Mouse (Mus musculus): ENCODE data around the gene Ccdc189. TPM values are rescaled to one million over a fixed set of nuclear protein-coding genes. Genes with fewer than 3 reads are reported as not detected.
A peak's percentile ranks its signal among the peaks of the same experiment; 100 is the strongest.

Ccdc189 gene
- total RNA-seq (2012; rRNA removed) (3.6 and 6.9 TPM in 2 replicates), polyA plus RNA-seq (2012; ENCODE audit: insufficient read depth in 1 of 2, insufficient read length in 2 of 2, low read depth in 1 of 2, low replicate concordance in 2 of 2, missing spikeins in 1 of 2) (1 to 10 TPM in 1 of 2 experiments, not detected in 1; 4.2 TPM)

DNA sequence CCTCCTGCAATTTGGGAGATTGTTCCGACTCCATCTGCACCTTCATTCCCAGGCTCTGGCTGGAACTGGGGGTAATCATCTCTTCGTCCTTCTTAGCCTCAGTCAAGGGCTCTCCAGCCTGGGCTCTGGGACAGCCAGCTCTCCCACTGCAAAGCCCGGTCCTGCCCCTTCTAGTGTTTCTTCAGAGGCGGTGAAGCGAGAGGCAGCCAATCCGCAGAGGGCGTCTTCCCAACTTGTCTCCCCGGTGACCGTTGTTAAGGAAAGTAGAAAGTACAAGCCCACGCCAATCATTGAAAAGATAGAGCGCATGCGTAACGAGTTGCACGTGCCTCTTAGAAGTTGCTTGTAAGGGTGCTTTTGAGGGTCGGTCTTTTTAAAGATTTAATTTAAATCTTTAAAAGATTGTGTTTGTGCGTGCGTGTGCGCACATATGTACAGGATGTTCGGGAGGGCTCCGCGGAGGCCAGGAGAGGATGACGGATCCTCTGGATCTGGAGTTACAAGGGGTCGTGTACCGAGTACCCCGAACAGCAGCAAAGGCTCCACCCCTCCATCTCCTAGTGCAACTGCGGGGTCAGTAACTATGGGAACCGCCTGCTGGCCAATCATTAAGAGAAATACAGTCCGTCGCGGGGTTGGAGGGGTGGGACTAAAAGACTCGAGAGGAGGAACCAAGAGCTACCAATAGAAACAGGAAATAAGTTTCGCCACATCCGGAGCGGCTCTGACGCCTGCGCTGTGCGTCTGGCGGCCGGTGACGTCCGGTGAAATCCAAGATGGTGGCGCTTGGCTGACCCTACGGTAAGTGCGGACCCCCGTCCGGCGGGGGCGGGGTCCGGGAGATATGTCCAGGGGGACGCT is at the start of gene Ccdc189, which contains the start of gene Rnf40:
Gene Ccdc189 (minus strand): TSS at position 585 of the 861 bp plus-strand sequence.
Gene Rnf40 (plus strand): TSS at position 757 of the 861 bp plus-strand sequence.
- H3K27me3 ChIP-seq (ENCODE audit: control insufficient read depth in 1 of 2, insufficient read depth in 2 of 2, low read length in 2 of 2), result no peaks in the 10 kb centered on the region
- H3K4me1 ChIP-seq (ENCODE audit: control insufficient read depth in 1 of 2, insufficient read depth in 2 of 2, low read length in 2 of 2), result peaks cover 6 to 33% of the 10 kb centered on the region in 2 experiments; a peak in 3 of 4 replicates
- no peaks in the 10 kb centered on the region for H3K9me3 ChIP-seq (replicated peaks; ENCODE audit: insufficient read depth, low read length)
- peak; percentile 99 for DNase-seq (ENCODE audit: low read depth, low spot score)
- H3K9ac ChIP-seq (ENCODE audit: control insufficient read depth, low read depth, low read length, poor library complexity, severe bottlenecking), result peak within 1 kb of the TSS; percentile 87
- peak within 1 kb of the TSS; percentile 62 for H3K27ac ChIP-seq (ENCODE audit: control insufficient read depth, low read depth, low read length)
- peak within 1 kb of the TSS; percentile 90 to 97 for H3K4me3 ChIP-seq (ENCODE audit: control insufficient read depth in 1 of 2, insufficient read depth in 1 of 2, low read depth in 2 of 2, low read length in 2 of 2)
- H3K36me3 ChIP-seq (ENCODE audit: control insufficient read depth in 1 of 2, insufficient read depth in 2 of 2, low read length in 2 of 2), result peaks cover 1 to 30% of the 10 kb centered on the region in 2 experiments; a peak in 3 of 4 replicates
- H3K79me2 ChIP-seq (ENCODE audit: control insufficient read depth, insufficient read depth, low read length, poor library complexity), result peaks cover 12% of the 10 kb centered on the region
- TF ChIP-seq UBTF (IDR thresholded peaks at IDR 0.05; ENCODE audit: borderline replicate concordance, insufficient read depth, low read depth, low read length) (no peak), GABPA (IDR thresholded peaks at IDR 0.05; ENCODE audit: low read depth, low read length) (no peak), JUND (IDR thresholded peaks at IDR 0.05; ENCODE audit: low read depth, low read length) (no peak), NELFE (IDR thresholded peaks at IDR 0.05; ENCODE audit: low read depth, low read length) (peak; percentile 60), USF1 (IDR thresholded peaks at IDR 0.05; ENCODE audit: low read depth, low read length) (peak; percentile 75), ZC3H11A (IDR thresholded peaks at IDR 0.05; ENCODE audit: low read depth, low read length) (no peak), POLR2AphosphoS5 (IDR thresholded peaks at IDR 0.05; ENCODE audit: borderline replicate concordance, low read depth, low read length) (no peak), ZKSCAN1 (IDR thresholded peaks at IDR 0.05; ENCODE audit: low read depth, low read length) (no peak), USF2 (IDR thresholded peaks at IDR 0.05; ENCODE audit: borderline replicate concordance in 1 of 2, insufficient read depth in 1 of 2, low read depth in 1 of 2, low read length in 2 of 2) (no peak), POLR2AphosphoS2 (IDR thresholded peaks at IDR 0.05; ENCODE audit: low read length) (no peak; the same call in none of the 2 replicates), CHD1 (IDR thresholded peaks at IDR 0.05; ENCODE audit: low read depth, low read length) (no peak), MAZ (IDR thresholded peaks at IDR 0.05; ENCODE audit: low read depth, low read length) (peak; percentile 48; the same call in 1 of the 2 replicates), CHD2 (IDR thresholded peaks at IDR 0.05; ENCODE audit: low read length) (no peak), EP300 (IDR thresholded peaks at IDR 0.05; ENCODE audit: low read depth in 1 of 2, low read length in 2 of 2) (no peak), MAX (IDR thresholded peaks at IDR 0.05; ENCODE audit: low read length) (peak; percentile 99), RCOR1 (IDR thresholded peaks at IDR 0.05; ENCODE audit: low read depth, low read length) (no peak), MEF2A (IDR thresholded peaks at IDR 0.05; ENCODE audit: extremely low read depth, insufficient replicate concordance, low read depth, low read length, poor library complexity, severe bottlenecking) (no peak), POLR2A (IDR thresholded peaks at IDR 0.05; ENCODE audit: control insufficient read depth in 1 of 2, insufficient read depth in 1 of 2, low read depth in 1 of 2, low read length in 2 of 2, poor library complexity in 1 of 2) (peak; percentile 41 to 68), TCF12 (IDR thresholded peaks at IDR 0.05; ENCODE audit: low read depth, low read length) (0 out of 2 replicates have a peak, but pooled peaks have one; percentile 21), GATA1 (IDR thresholded peaks at IDR 0.05; ENCODE audit: low read depth, low read length) (no peak), CTCF (IDR thresholded peaks at IDR 0.05 in 2 of 3, conservative IDR thresholded peaks at IDR 0.05 in 1 of 3; ENCODE audit: control insufficient read depth in 1 of 3, insufficient read depth in 1 of 3, low read depth in 2 of 3, low read length in 3 of 3, poor library complexity in 1 of 3, severe bottlenecking in 1 of 3) (no peak), HCFC1 (IDR thresholded peaks at IDR 0.05; ENCODE audit: low read depth, low read length) (peak; percentile 87), ZNF384 (IDR thresholded peaks at IDR 0.05; ENCODE audit: low read depth, low read length) (no peak), RAD21 (IDR thresholded peaks at IDR 0.05; ENCODE audit: low read depth, low read length) (no peak), SIN3A (IDR thresholded peaks at IDR 0.05; ENCODE audit: low read length) (peak; percentile 99), MAFK (IDR thresholded peaks at IDR 0.05; ENCODE audit: borderline replicate concordance, low read depth, low read length) (no peak), ELF1 (IDR thresholded peaks at IDR 0.05; ENCODE audit: low read depth, low read length) (peak; percentile 76), KAT2A (conservative IDR thresholded peaks at IDR 0.05; ENCODE audit: low read depth, low read length) (peak; percentile 30; the same call in 1 of the 2 replicates), NRF1 (IDR thresholded peaks at IDR 0.05; ENCODE audit: insufficient read depth, low read depth, low read length, poor library complexity, severe bottlenecking) (peak; percentile 85), MXI1 (IDR thresholded peaks at IDR 0.05; ENCODE audit: low read depth, low read length) (peak; percentile 99), TAL1 (IDR thresholded peaks at IDR 0.05; ENCODE audit: low read length) (no peak), BHLHE40 (IDR thresholded peaks at IDR 0.05; ENCODE audit: borderline replicate concordance, low read depth, low read length) (peak; percentile 99), TBP (IDR thresholded peaks at IDR 0.05; ENCODE audit: low read depth, low read length) (peak; percentile 72; the same call in 1 of the 2 replicates), MYC (IDR thresholded peaks at IDR 0.05; ENCODE audit: low read depth, low read length) (peak; percentile 93), SMC3 (IDR thresholded peaks at IDR 0.05; ENCODE audit: low read depth, low read length) (no peak)
